Mouse (Mus musculus): ENCODE measurements around the gene Gm15448. TPM values are rescaled to one million over a fixed set of nuclear protein-coding genes. Genes with fewer than 3 reads are reported as not detected.

The Gm15448 gene
- polyA plus RNA-seq (2021; fragmentation: Nextera tagmentation), result not detected in 2 replicates
- long read RNA-seq, experiment 1, result 0 reads
- long read RNA-seq, experiment 2, result 0 reads

DNA sequence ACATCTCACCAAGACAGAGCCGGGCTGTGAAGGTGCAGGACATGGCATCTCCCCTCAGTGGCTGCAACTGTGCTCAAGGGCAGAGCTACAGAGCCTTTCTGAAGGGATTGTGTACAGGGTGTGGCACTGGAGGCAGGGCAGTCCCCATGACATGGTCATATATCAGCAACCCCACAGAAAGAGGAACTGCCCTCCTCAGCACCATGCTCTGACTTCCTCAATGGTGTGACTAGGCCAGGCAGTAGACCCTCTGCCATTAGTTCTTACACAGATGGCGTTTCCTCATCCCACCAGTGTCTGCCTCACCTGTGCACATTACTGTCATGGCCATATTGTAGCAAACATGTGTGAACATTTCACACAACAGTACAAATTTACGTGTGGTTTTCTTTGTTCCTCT, at the start of gene Gm15448:
TSS of gene Gm15448 (minus strand) at position 89 of the 400 bp plus-strand sequence.

DNA sequence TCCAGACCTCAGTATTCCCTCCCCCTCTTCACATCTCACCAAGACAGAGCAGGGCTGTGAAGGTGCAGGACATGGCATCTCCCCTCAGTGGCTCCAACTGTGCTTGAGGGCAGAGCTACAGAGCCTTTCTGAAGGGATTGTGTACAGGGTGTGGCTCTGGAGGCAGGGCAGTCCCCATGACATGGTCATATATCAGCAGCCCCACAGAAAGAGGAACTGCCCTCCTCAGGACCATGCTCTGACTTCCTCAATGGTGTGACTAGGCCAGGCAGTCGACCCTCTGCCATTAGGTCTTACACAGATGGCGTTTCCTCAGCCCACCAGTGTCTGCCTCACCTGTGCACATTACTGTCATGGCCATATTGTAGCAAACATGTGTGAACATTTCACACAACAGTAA, 19.5 kb upstream of the Gm15448 start, which contains the start of gene Pira2:
TSS of gene Pira2 (minus strand) at position 101 of the 400 bp plus-strand sequence.

Other genes starting within 250 kb of the Gm15448 start
- 0.24 and 0.25 TPM in 2 replicates for gene Oscar, start 209.5 kb downstream of the Gm15448 start, polyA plus RNA-seq (2021; fragmentation: Nextera tagmentation)
- 1,754 and 1,945 TPM in 2 replicates for gene Ndufa3, start 208.3 kb downstream of the Gm15448 start, polyA plus RNA-seq (2021; fragmentation: Nextera tagmentation)
- 39.0 and 39.3 TPM in 2 replicates for gene Tfpt, start 195.8 kb downstream of the Gm15448 start, polyA plus RNA-seq (2021; fragmentation: Nextera tagmentation)
- gene Prpf31, start 195.7 kb downstream of the Gm15448 start, polyA plus RNA-seq (2021; fragmentation: Nextera tagmentation), result 53.8 and 55.5 TPM in 2 replicates
- 18.2 and 22.9 TPM in 2 replicates for gene Cnot3, start 180.4 kb downstream of the Gm15448 start, polyA plus RNA-seq (2021; fragmentation: Nextera tagmentation)
- 5.0 and 5.5 TPM in 2 replicates for gene Leng1, start 159.8 kb downstream of the Gm15448 start, polyA plus RNA-seq (2021; fragmentation: Nextera tagmentation)
- 0.29 and 0.54 TPM in 2 replicates for gene Tmc4, start 148.1 kb downstream of the Gm15448 start, polyA plus RNA-seq (2021; fragmentation: Nextera tagmentation)
- 141 and 142 TPM in 2 replicates for gene Tsen34, start 132.8 kb downstream of the Gm15448 start, polyA plus RNA-seq (2021; fragmentation: Nextera tagmentation)
- gene Mboat7, start 132.2 kb downstream of the Gm15448 start, polyA plus RNA-seq (2021; fragmentation: Nextera tagmentation), result 82.6 and 97.6 TPM in 2 replicates
- 1,376 and 1,434 TPM in 2 replicates for gene Rps9, start 121.7 kb downstream of the Gm15448 start, polyA plus RNA-seq (2021; fragmentation: Nextera tagmentation)
- 0.11 and 0.23 TPM in 2 replicates for gene Pirb, start 105.3 kb downstream of the Gm15448 start, polyA plus RNA-seq (2021; fragmentation: Nextera tagmentation)
- gene Pira2, start 19.4 kb upstream of the Gm15448 start, polyA plus RNA-seq (2021; fragmentation: Nextera tagmentation), result not detected in 2 replicates
- not detected in 2 replicates for gene Gm14548, start 72.4 kb upstream of the Gm15448 start, polyA plus RNA-seq (2021; fragmentation: Nextera tagmentation)
- 0.08 TPM in 1 of 2 replicates, not detected in the other for gene Lilra6, start 89.8 kb upstream of the Gm15448 start, polyA plus RNA-seq (2021; fragmentation: Nextera tagmentation)
- 8.3 and 8.8 TPM in 2 replicates for gene Lair1, start 237.5 kb upstream of the Gm15448 start, polyA plus RNA-seq (2021; fragmentation: Nextera tagmentation)

Data from layer of hippocampus, adult 6 months (tissue).